Mouse (Mus musculus) lung, adult 18-20 months (tissue): ENCODE results near the gene Ptdss2.

Experiments
- DNase-seq, 2 experiments: peaks; one replicate each; pipeline ENCODE4 v3.0.0; 2022; ENCODE audit warnings: mixed read lengths in 2 of 2

Gene Ptdss2

GRCm38 (mm10) chr7:141122689-141123516 lies 721 bp downstream of the Ptdss2 start:
- peak; percentile 97 to 99 for DNase-seq

GRCm38 (mm10) chr7:141123517-141123856 lies 1.3 kb downstream of the Ptdss2 start:
- no peak for DNase-seq

GRCm38 (mm10) chr7:141131024-141131820 lies 9.0 kb downstream of the Ptdss2 start:
- peak; percentile 88 to 91 for DNase-seq

GRCm38 (mm10) chr7:141131904-141132755 lies 9.9 kb downstream of the Ptdss2 start:
- DNase-seq: peak in 1 of 2 experiments; percentile 9

GRCm38 (mm10) chr7:141141326-141141725 lies 19.1 kb downstream of the Ptdss2 start:
- DNase-seq: no peak

- peak in 1 of 2 experiments; percentile 26 for DNase-seq
These were observed 20.9 kb downstream of the Ptdss2 start for GRCm38 (mm10) chr7:141143112-141143511.

- DNase-seq: no peak
These were observed 21.7 kb downstream of the Ptdss2 start for GRCm38 (mm10) chr7:141143861-141144260.

- DNase-seq: no peak
These were observed 22.5 kb downstream of the Ptdss2 start for GRCm38 (mm10) chr7:141144650-141145049.

- DNase-seq: no peak
These were observed 23.2 kb downstream of the Ptdss2 start for GRCm38 (mm10) chr7:141145403-141145802.

- no peak for DNase-seq
These were observed 23.9 kb downstream of the Ptdss2 start for GRCm38 (mm10) chr7:141146043-141146595.

- no peak for DNase-seq
These were observed 24.9 kb downstream of the Ptdss2 start for GRCm38 (mm10) chr7:141147044-141147443.

- no peak for DNase-seq
These were observed 26.5 kb downstream of the Ptdss2 start for GRCm38 (mm10) chr7:141148639-141149038.

- DNase-seq: no peak
These were observed 33.2 kb downstream of the Ptdss2 start for GRCm38 (mm10) chr7:141155362-141155761.

- DNase-seq: no peak
These were observed 42.2 kb downstream of the Ptdss2 start for GRCm38 (mm10) chr7:141164397-141164796.

- DNase-seq: peak; percentile 60 to 67
These were observed 42.7 kb downstream of the Ptdss2 start for GRCm38 (mm10) chr7:141164850-141165249.

- DNase-seq: peak; percentile 53 to 65
These were observed 45.8 kb downstream of the Ptdss2 start for GRCm38 (mm10) chr7:141167901-141168517.

- DNase-seq: peak; percentile 91 to 93
These were observed 46.4 kb downstream of the Ptdss2 start for GRCm38 (mm10) chr7:141168518-141168953.

GRCm38 (mm10) chr7:141169300-141169699 lies 47.1 kb downstream of the Ptdss2 start:
- DNase-seq: peak; percentile 77 to 89

GRCm38 (mm10) chr7:141169866-141170265 lies 47.7 kb downstream of the Ptdss2 start:
- peak in 1 of 2 experiments; percentile 21 for DNase-seq

- DNase-seq: peak; percentile 93 to 94
These were observed 50.2 kb downstream of the Ptdss2 start, which contains the start of gene Rnh1 for GRCm38 (mm10) chr7:141172116-141173006. TSS of gene Rnh1 (minus strand) at chr7:141172857.
